Mouse (Mus musculus) heart, embryonic 14.5 days (tissue): ENCODE data around the gene 4930412O13Rik. TPM values are rescaled to one million over a fixed set of nuclear protein-coding genes. Genes with fewer than 3 reads are reported as not detected.

Experiments used
- ATAC-seq: fragments of 200-750 bp; cut with Nextera tagmentation; 2 replicates; pipeline ENCODE4 v1.8.0; 2017; ENCODE audit warnings: low read depth, moderate TSS enrichment; ENCODE audit not compliant: insufficient number of reproducible peaks, insufficient read depth, low FRiP score
- H3K27ac ChIP-seq, 2 experiments: fragments of 200-500 bp in 1 of 2; fragments of 300-500 bp in 1 of 2; sonication (generic) in 1 of 2; replicated peaks in 1 of 2; 2 replicates each; pipeline ENCODE4 v1.5.1; 2012 to 2014; ENCODE audit warnings: low read depth in 2 of 2, low read length in 2 of 2, control low read depth in 1 of 2, mild to moderate bottlenecking in 1 of 2, mixed read lengths in 1 of 2; ENCODE audit not compliant: control insufficient read depth in 1 of 2, insufficient read depth in 1 of 2
- H3K27me3 ChIP-seq: fragments of 300-500 bp; sonication (generic); 2 replicates; pipeline ENCODE4 v1.6.1; 2014; ENCODE audit warnings: mild to moderate bottlenecking, low read length, control low read depth; ENCODE audit not compliant: control insufficient read depth, insufficient read depth
- H3K36me3 ChIP-seq: fragments of 300-500 bp; sonication (generic); 2 replicates; pipeline ENCODE4 v1.6.1; 2014; ENCODE audit warnings: mild to moderate bottlenecking, control low read depth, low read length, mixed read lengths; ENCODE audit not compliant: control insufficient read depth, insufficient read depth
- H3K4me1 ChIP-seq, 2 experiments: fragments of 200-500 bp in 1 of 2; fragments of 300-500 bp in 1 of 2; sonication (generic) in 1 of 2; 2 replicates each; pipeline ENCODE4 v1.6.1; 2012 to 2014; ENCODE audit warnings: low read length in 2 of 2, control low read depth in 1 of 2, mixed read lengths in 1 of 2; ENCODE audit not compliant: control insufficient read depth in 2 of 2, insufficient read depth in 2 of 2
- H3K4me2 ChIP-seq: fragments of 300-500 bp; sonication (generic); 2 replicates; pipeline ENCODE4 v1.6.1; 2014; ENCODE audit warnings: mild to moderate bottlenecking, low read length
- H3K4me3 ChIP-seq, 2 experiments: fragments of 200-500 bp in 1 of 2; fragments of 300-500 bp in 1 of 2; sonication (generic) in 1 of 2; 2 replicates each; pipeline ENCODE4 v1.5.1; 2012 to 2014; ENCODE audit warnings: low read length in 2 of 2, mild to moderate bottlenecking in 2 of 2, control low read depth in 1 of 2, low read depth in 1 of 2, moderate library complexity in 1 of 2; ENCODE audit not compliant: control insufficient read depth in 1 of 2, insufficient read depth in 1 of 2
- H3K9ac ChIP-seq: fragments of 300-500 bp; sonication (generic); 2 replicates; pipeline ENCODE4 v1.6.1; 2014; ENCODE audit warnings: mild to moderate bottlenecking, low read length
- H3K9me3 ChIP-seq: fragments of 300-500 bp; sonication (generic); 2 replicates; pipeline ENCODE4 v1.6.1; 2016; ENCODE audit warnings: low read length, control low read depth; ENCODE audit not compliant: control insufficient read depth
- WGBS: fragments of 180-500 bp; shearing (Covaris S2); extraction: QIAGEN DNeasy Blood & Tissue Kit; methylation state at CpG from one replicate; pipeline ENCODE4 v1.1.7; 2014; 5-methylcytosine and 5-hydroxymethylcytosine counted together
- polyA plus RNA-seq: library from polyadenylated mRNA; unstranded; fragments of >200 nt; fragmentation: Nextera tagmentation; extraction: Ambion mirVana; gene quantifications from 2 replicates; pipeline ENCODE4 v1.2.1, GENCODE M21; 2014

The 4930412O13Rik gene
- 0.57 TPM in 1 of 2 replicates, not detected in the other for polyA plus RNA-seq

- Histone ChIP-seq H3K4me1 (peaks cover 14 to 35% of the 10 kb centered on the region in 2 experiments), H3K27me3 (peaks cover 55% of the 10 kb centered on the region), H3K4me3 (peak within 1 kb of the TSS; percentile 38 to 55), H3K9ac (peak within 1 kb of the TSS; percentile 54), H3K9me3 (no peaks in the 10 kb centered on the region), H3K36me3 (no peaks in the 10 kb centered on the region), H3K4me2 (peak within 1 kb of the TSS; percentile 95), H3K27ac (peak within 1 kb of the TSS in 1 of 2 experiments; percentile 46; a peak in 1 of 4 replicates)
- WGBS = under 1% methylated on average over 32 of the region's 35 CpGs
- ATAC-seq = no peak
Observed at GRCm38 (mm10) chr2:9881051-9881591, at the start of gene 4930412O13Rik. Gene 4930412O13Rik (plus strand): TSS chr2:9881252.

GRCm38 (mm10) chr2:9833712-9834111 is 47.3 kb upstream of the 4930412O13Rik start:
- Histone ChIP-seq H3K36me3 (no peaks in the 10 kb centered on the region), H3K27ac (no peak overlapping the region), H3K4me3 (no peak overlapping the region), H3K4me2 (no peak overlapping the region), H3K9ac (no peak overlapping the region), H3K4me1 (no peaks in the 10 kb centered on the region), H3K9me3 (no peaks in the 10 kb centered on the region), H3K27me3 (no peaks in the 10 kb centered on the region)
- 63% methylated on average over 7 of the region's 7 CpGs for WGBS
- no peak for ATAC-seq

GRCm38 (mm10) chr2:9835195-9835594 is 45.9 kb upstream of the 4930412O13Rik start:
- H3K27me3 ChIP-seq = no peaks in the 10 kb centered on the region
- no peak for ATAC-seq
- H3K9ac ChIP-seq = no peak overlapping the region
- H3K9me3 ChIP-seq = peaks cover 4% of the 10 kb centered on the region; the same call in 1 of the 2 replicates
- H3K36me3 ChIP-seq = no peaks in the 10 kb centered on the region
- H3K27ac ChIP-seq = no peak overlapping the region
- 43% methylated on average over 7 of the region's 7 CpGs for WGBS
- H3K4me2 ChIP-seq = no peak overlapping the region
- H3K4me3 ChIP-seq = no peak overlapping the region
- H3K4me1 ChIP-seq = no peaks in the 10 kb centered on the region

GRCm38 (mm10) chr2:9852851-9853576 is 28.0 kb upstream of the 4930412O13Rik start:
- WGBS = 70% methylated on average over 13 of the region's 13 CpGs

GRCm38 (mm10) chr2:9855861-9856260 is 25.2 kb upstream of the 4930412O13Rik start:
- no peak overlapping the region for H3K9ac ChIP-seq
- H3K9me3 ChIP-seq = no peaks in the 10 kb centered on the region
- no peaks in the 10 kb centered on the region for H3K36me3 ChIP-seq
- H3K4me1 ChIP-seq = 0 out of 4 replicates have a peak, but pooled peaks cover 0 to 2% of the 10 kb centered on the region in 2 experiments
- no peak overlapping the region for H3K4me2 ChIP-seq
- H3K27ac ChIP-seq = no peak overlapping the region
- H3K4me3 ChIP-seq = no peak overlapping the region
- H3K27me3 ChIP-seq = no peaks in the 10 kb centered on the region
- ATAC-seq = no peak
- 43% methylated on average over 4 of the region's 4 CpGs for WGBS

More at GRCm38 (mm10) chr2:9852851-9853576, 28.0 kb upstream of the 4930412O13Rik start:
- H3K9ac ChIP-seq = no peak overlapping the region
- no peak for ATAC-seq
- no peaks in the 10 kb centered on the region for H3K9me3 ChIP-seq
- H3K4me3 ChIP-seq = no peak overlapping the region
- H3K27ac ChIP-seq = no peak overlapping the region
- 0 out of 4 replicates have a peak, but pooled peaks cover 0 to 2% of the 10 kb centered on the region in 2 experiments for H3K4me1 ChIP-seq
- no peaks in the 10 kb centered on the region for H3K27me3 ChIP-seq
- H3K4me2 ChIP-seq = no peak overlapping the region
- H3K36me3 ChIP-seq = no peaks in the 10 kb centered on the region

- WGBS = 62% methylated on average over 5 of the region's 5 CpGs
Observed at GRCm38 (mm10) chr2:9860698-9861097, 20.4 kb upstream of the 4930412O13Rik start.

GRCm38 (mm10) chr2:9867092-9867825 is 13.8 kb upstream of the 4930412O13Rik start:
- no peaks in the 10 kb centered on the region for H3K9me3 ChIP-seq
- no peak overlapping the region for H3K4me3 ChIP-seq
- H3K27ac ChIP-seq = no peak overlapping the region
- H3K4me1 ChIP-seq = peaks cover 0 to 3% of the 10 kb centered on the region in 2 experiments; a peak in 3 of 4 replicates
- 63% methylated on average over 12 of the region's 12 CpGs for WGBS
- no peaks in the 10 kb centered on the region for H3K36me3 ChIP-seq
- no peak for ATAC-seq
- H3K27me3 ChIP-seq = peaks cover 21% of the 10 kb centered on the region
- H3K4me2 ChIP-seq = no peak overlapping the region
- H3K9ac ChIP-seq = no peak overlapping the region

More at GRCm38 (mm10) chr2:9860698-9861097, 20.4 kb upstream of the 4930412O13Rik start:
- Histone ChIP-seq H3K9me3 (no peaks in the 10 kb centered on the region), H3K4me3 (no peak overlapping the region), H3K4me1 (no peaks in the 10 kb centered on the region), H3K9ac (no peak overlapping the region), H3K27me3 (no peaks in the 10 kb centered on the region), H3K27ac (no peak overlapping the region), H3K36me3 (no peaks in the 10 kb centered on the region), H3K4me2 (no peak overlapping the region)
- ATAC-seq = no peak
